Mouse (Mus musculus) small intestine, adult 2 months (tissue): ENCODE data around the gene Galnt7. TPM values are rescaled to one million over a fixed set of nuclear protein-coding genes. Genes with fewer than 3 reads are reported as not detected.
"Not testable (repeated sequence)": the region's sequence is repeated elsewhere in the genome, so short reads cannot be mapped to it uniquely, and the experiment has no call there.

Experiments
- H3K27ac ChIP-seq: fragments of 200-500 bp; 2 replicates; pipeline ENCODE4 v1.5.1; 2012; ENCODE audit warnings: low read depth, low read length, control low read depth, inconsistent platforms; ENCODE audit not compliant: insufficient read depth
- H3K27me3 ChIP-seq: fragments of 200-500 bp; 2 replicates; pipeline ENCODE4 v1.6.1; 2012; ENCODE audit warnings: mild to moderate bottlenecking, moderate library complexity, low read length, inconsistent platforms; ENCODE audit not compliant: control insufficient read depth, insufficient read depth
- H3K36me3 ChIP-seq: fragments of 200-500 bp; 2 replicates; pipeline ENCODE4 v1.6.1; 2012; ENCODE audit warnings: mild to moderate bottlenecking, low read length, control low read depth, inconsistent platforms; ENCODE audit not compliant: control insufficient read depth, insufficient read depth
- H3K4me1 ChIP-seq: fragments of 200-500 bp; 2 replicates; pipeline ENCODE4 v1.6.1; 2012; ENCODE audit warnings: low read length, inconsistent platforms, mixed read lengths; ENCODE audit not compliant: control insufficient read depth, insufficient read depth, insufficient read length
- H3K4me3 ChIP-seq: fragments of 200-500 bp; 2 replicates; pipeline ENCODE4 v1.5.1; 2012; ENCODE audit warnings: low read depth, mild to moderate bottlenecking, control low read depth, inconsistent platforms, low read length, moderate library complexity
- CTCF ChIP-seq: fragments of 200-500 bp; IDR thresholded peaks from 2 replicates; pipeline ENCODE4 v1.5.1; 2012; ENCODE audit warnings: low read depth, mild to moderate bottlenecking, control low read depth, inconsistent platforms, low read length, moderate library complexity, mixed read lengths; ENCODE audit not compliant: insufficient replicate concordance, insufficient read length; ENCODE audit errors: extremely low read depth
- POLR2A ChIP-seq: fragments of 200-500 bp; IDR thresholded peaks from 2 replicates; pipeline ENCODE4 v1.6.1; 2012; ENCODE audit warnings: low read depth, mild to moderate bottlenecking, control low read depth, inconsistent platforms, low read length, moderate library complexity
- WGBS: fragments of 180-500 bp; shearing (Covaris S2); methylation state at CpG from one replicate; pipeline ENCODE4 v1.1.7; 2018; 5-methylcytosine and 5-hydroxymethylcytosine counted together
- polyA plus RNA-seq: library from polyadenylated mRNA; depleted of rRNA; stranded (reverse); fragments of >200 nt; gene quantifications from 2 replicates; pipeline ENCODE4 v1.2.3, GENCODE M21; 2012

Gene Galnt7
- polyA plus RNA-seq, 1 experiment: 3.7 TPM

- Histone ChIP-seq H3K27me3 (no peaks in the 10 kb centered on the region), H3K4me1 (no peaks in the 10 kb centered on the region), H3K4me3 (no peak overlapping the region), H3K36me3 (peaks cover 17% of the 10 kb centered on the region), H3K27ac (no peak overlapping the region)
- TF ChIP-seq POLR2A (no peak), CTCF (peak; percentile 77; the same call in 1 of the 2 replicates)
- WGBS: 18% methylated on average over 15 of the region's 15 CpGs
Measured at GRCm38 (mm10) chr8:57530666-57531349, 122.0 kb downstream of the Galnt7 start.

- Histone ChIP-seq H3K27ac (no peak overlapping the region), H3K4me1 (no peaks in the 10 kb centered on the region)
Measured at GRCm38 (mm10) chr8:57530238-57530637, 122.6 kb downstream of the Galnt7 start.

GRCm38 (mm10) chr8:57528036-57528435 is 124.8 kb downstream of the Galnt7 start:
- Histone ChIP-seq H3K27me3 (no peaks in the 10 kb centered on the region), H3K36me3 (peaks cover 10% of the 10 kb centered on the region; the same call in 1 of the 2 replicates), H3K4me1 (no peaks in the 10 kb centered on the region), H3K27ac (no peak overlapping the region), H3K4me3 (no peak overlapping the region)
- TF ChIP-seq POLR2A: no peak
- 100% methylated on average over 1 of the region's 1 CpGs for WGBS

More at GRCm38 (mm10) chr8:57530238-57530637, 122.6 kb downstream of the Galnt7 start:
- Histone ChIP-seq H3K27me3 (no peaks in the 10 kb centered on the region), H3K36me3 (peaks cover 16% of the 10 kb centered on the region; the same call in 1 of the 2 replicates), H3K4me3 (no peak overlapping the region)
- TF ChIP-seq CTCF: no peak
- no peak for TF ChIP-seq POLR2A
- 87% methylated on average over 13 of the region's 13 CpGs for WGBS

GRCm38 (mm10) chr8:57520186-57520786 is 132.5 kb downstream of the Galnt7 start:
- TF ChIP-seq POLR2A: no peak
- no peak for TF ChIP-seq CTCF

GRCm38 (mm10) chr8:57517723-57518122 is 135.1 kb downstream of the Galnt7 start:
- H3K4me3 ChIP-seq: no peak overlapping the region
- H3K27ac ChIP-seq: no peak overlapping the region
- 85% methylated on average over 3 of the region's 3 CpGs for WGBS
- TF ChIP-seq POLR2A (no peak), CTCF (no peak)
- H3K27me3 ChIP-seq: no peaks in the 10 kb centered on the region
- H3K4me1 ChIP-seq: no peaks in the 10 kb centered on the region; the same call in 1 of the 2 replicates
- H3K36me3 ChIP-seq: peaks cover 20% of the 10 kb centered on the region

More at GRCm38 (mm10) chr8:57520186-57520786, 132.5 kb downstream of the Galnt7 start:
- H3K4me1 ChIP-seq: no peaks in the 10 kb centered on the region; the same call in 1 of the 2 replicates
- H3K4me3 ChIP-seq: no peak overlapping the region
- no peak overlapping the region for H3K27ac ChIP-seq
- peaks cover 15% of the 10 kb centered on the region for H3K36me3 ChIP-seq
- WGBS: 74% methylated on average over 12 of the region's 12 CpGs
- H3K27me3 ChIP-seq: no peaks in the 10 kb centered on the region

- peaks cover 18% of the 10 kb centered on the region for H3K36me3 ChIP-seq
- not testable (repeated sequence) for H3K4me3 ChIP-seq, H3K27me3 ChIP-seq, H3K4me1 ChIP-seq, H3K27ac ChIP-seq
- 94% methylated on average over 4 of the region's 5 CpGs for WGBS
Measured at GRCm38 (mm10) chr8:57516685-57517084, 136.1 kb downstream of the Galnt7 start.

- H3K27me3 ChIP-seq, H3K27ac ChIP-seq, H3K4me1 ChIP-seq: not testable (repeated sequence)
- peak overlapping the region; percentile 94 for H3K4me3 ChIP-seq
- peaks cover 18% of the 10 kb centered on the region for H3K36me3 ChIP-seq
- 1% methylated on average over 10 of the region's 10 CpGs for WGBS
Measured at GRCm38 (mm10) chr8:57513178-57513661, 139.6 kb downstream of the Galnt7 start.
